In the genomic region with DNA sequence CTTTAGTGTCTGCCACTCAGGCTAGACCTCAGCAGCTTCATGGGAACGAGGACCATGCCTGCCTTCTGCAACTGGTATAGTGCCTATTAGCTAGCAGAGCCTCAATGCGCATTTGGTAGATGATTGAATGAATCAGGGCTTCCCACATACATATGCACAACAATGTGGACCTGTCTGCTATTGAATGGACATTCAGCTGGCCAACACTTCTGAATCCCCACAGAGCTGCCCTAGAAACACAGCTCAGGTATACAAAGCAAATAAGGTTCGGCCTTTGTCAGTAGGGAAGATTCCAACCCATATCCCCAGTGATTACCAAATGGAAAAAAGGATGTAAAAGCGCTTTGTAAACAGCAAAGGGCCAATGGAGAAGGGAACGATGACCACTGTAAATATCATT, we compare ENCODE assay signal across 8 mouse cellular contexts. TPM values are rescaled to one million over a fixed set of nuclear protein-coding genes. Genes with fewer than 3 reads are reported as not detected.
A peak's percentile ranks its signal among the peaks of the same experiment; 100 is the strongest.
DNase-seq lines count a peak whose midpoint lies in the region; ATAC-seq and TF ChIP-seq lines count a peak whose summit lies in the region.

No protein-coding gene starts in this region.

- H3K27me3 ChIP-seq in kidney, embryonic 14.5 days (ENCODE audit: control insufficient read depth, insufficient read depth, low read length): no peaks in the 10 kb centered on the region
- H3K27me3 ChIP-seq in forebrain, embryonic 10.5 days (ENCODE audit: poor library complexity, severe bottlenecking): no peaks in the 10 kb centered on the region
- H3K27me3 ChIP-seq in liver, embryonic 14.5 days (ENCODE audit: control insufficient read depth, insufficient read depth, low read length): peaks cover 4% of the 10 kb centered on the region

- H3K4me3 ChIP-seq in kidney, embryonic 14.5 days (ENCODE audit: low read length): peak overlapping the region; percentile 55
- peak overlapping the region; percentile 75 for H3K4me3 ChIP-seq in forebrain, embryonic 10.5 days
- H3K4me3 ChIP-seq in liver, embryonic 14.5 days (ENCODE audit: insufficient read depth in 1 of 2, low read depth in 2 of 2, low read length in 2 of 2): peak overlapping the region; percentile 55 to 82

- H3K27ac ChIP-seq in kidney, embryonic 14.5 days (ENCODE audit: low read depth, low read length): no peak overlapping the region
- H3K27ac ChIP-seq in forebrain, embryonic 10.5 days: peak overlapping the region; percentile 84
- no peak overlapping the region for H3K27ac ChIP-seq in liver, embryonic 14.5 days

- TF ChIP-seq EP300 in liver, embryonic 14.5 days (IDR thresholded peaks at IDR 0.05; ENCODE audit: low read depth): no peak

- no peak for TF ChIP-seq CTCF in liver, embryonic 14.5 days (IDR thresholded peaks at IDR 0.05; ENCODE audit: low read depth)

- ATAC-seq in kidney, embryonic 14.5 days (ENCODE audit: low FRiP score, low TSS enrichment): no peak
- ATAC-seq in liver, embryonic 14.5 days (ENCODE audit: insufficient read depth): no peak

- H3K9me3 ChIP-seq in kidney, embryonic 14.5 days (ENCODE audit: control insufficient read depth, low read length): no peaks in the 10 kb centered on the region
- H3K9me3 ChIP-seq in forebrain, embryonic 10.5 days: no peaks in the 10 kb centered on the region
- H3K9me3 ChIP-seq in liver, embryonic 14.5 days (ENCODE audit: control insufficient read depth, low read length): no peaks in the 10 kb centered on the region

- peak overlapping the region; percentile 63 for H3K4me2 ChIP-seq in kidney, embryonic 14.5 days (replicated peaks; ENCODE audit: low read depth, low read length)
- H3K4me2 ChIP-seq in liver, embryonic 14.5 days (ENCODE audit: low read depth): peak overlapping the region; percentile 74

- DNase-seq in kidney, adult 11 months: no peak
- peak; percentile 9 for DNase-seq in Muller cell, postnatal 12 days (ENCODE audit: inconsistent ontology term)
- no peak for DNase-seq in forebrain, embryonic 10.5 days (ENCODE audit: extremely low spot score, low spot score)
- DNase-seq in liver, embryonic 14.5 days (ENCODE audit: low read depth in 3 of 3, low spot score in 3 of 3): no peak
- no peak for DNase-seq in B cell, adult 2 months
- DNase-seq in adipocyte (ENCODE audit: low spot score): no peak
- DNase-seq in gastrocnemius, adult 8-10 months (ENCODE audit: low spot score in 2 of 2): no peak

- H3K4me1 ChIP-seq in kidney, embryonic 14.5 days (ENCODE audit: control insufficient read depth, insufficient read depth, low read length): no peaks in the 10 kb centered on the region
- H3K4me1 ChIP-seq in forebrain, embryonic 10.5 days: peaks cover 13% of the 10 kb centered on the region
- peaks cover 0 to 9% of the 10 kb centered on the region in 2 experiments; a peak in 2 of 4 replicates for H3K4me1 ChIP-seq in liver, embryonic 14.5 days (replicated peaks; ENCODE audit: control insufficient read depth in 2 of 2, insufficient read depth in 2 of 2, low read length in 1 of 2)

- 17% methylated on average over 5 of the region's 5 CpGs for WGBS in kidney, embryonic 14.5 days
- 21% methylated on average over 5 of the region's 5 CpGs for WGBS in forebrain, embryonic 10.5 days
- 25% methylated on average over 5 of the region's 5 CpGs for WGBS in liver, embryonic 14.5 days (ENCODE audit: insufficient replicate concordance)

- H3K9ac ChIP-seq in kidney, embryonic 14.5 days (ENCODE audit: low read depth, low read length): peak overlapping the region; percentile 52
- H3K9ac ChIP-seq in liver, embryonic 14.5 days (replicated peaks): peak overlapping the region; percentile 14

- no peaks in the 10 kb centered on the region for H3K36me3 ChIP-seq in kidney, embryonic 14.5 days (ENCODE audit: control insufficient read depth, insufficient read depth, low read length)
- peaks cover 16% of the 10 kb centered on the region for H3K36me3 ChIP-seq in forebrain, embryonic 10.5 days (replicated peaks)
- no peaks in the 10 kb centered on the region for H3K36me3 ChIP-seq in liver, embryonic 14.5 days (replicated peaks; ENCODE audit: control insufficient read depth, insufficient read depth, low read depth)

RNA-seq across cellular contexts. Expression of gene Paqr3, which starts 0.7 kb away (rescaled TPM):
- polyA plus RNA-seq in kidney, embryonic 14.5 days (2014; fragmentation: Nextera tagmentation; extraction: Ambion mirVana): 3.1 and 5.3 TPM in 2 replicates
- 7.0 and 7.9 TPM in 2 replicates for polyA plus RNA-seq in forebrain, embryonic 10.5 days (2016; fragmentation: Nextera tagmentation; extraction: Ambion mirVana)
- polyA plus RNA-seq in liver, embryonic 14.5 days (2012; rRNA removed): 0.59 and 0.86 TPM in 2 replicates
- 0.49 and 0.77 TPM in 2 replicates for polyA plus RNA-seq in liver, embryonic 14.5 days (2014; fragmentation: Nextera tagmentation; extraction: Ambion mirVana)
- total RNA-seq in gastrocnemius, adult 8-10 months (2022): 1 to 10 TPM; 2.6 to 6.0 (median 3.6) TPM
